Mouse (Mus musculus) layer of hippocampus, adult 6 months (tissue): ENCODE results near the gene Knop1. TPM values are rescaled to one million over a fixed set of nuclear protein-coding genes. Genes with fewer than 3 reads are reported as not detected.

Source experiments
- long read RNA-seq, 2 experiments: library from polyadenylated mRNA; unstranded; transcript quantifications; one replicate each; pipeline ENCODE4 v2.0.0; 2019 to 2020
- polyA plus RNA-seq: library from polyadenylated mRNA; unstranded; fragments of <200 nt; fragmentation: Nextera tagmentation; gene quantifications from 2 replicates; pipeline ENCODE4 v1.2.3, GENCODE M21; 2021

The Knop1 gene
- polyA plus RNA-seq: 21.4 and 27.5 TPM in 2 replicates
- long read RNA-seq, experiment 1, partial matches to known transcripts: 20 of 21 reads
- long read RNA-seq, experiment 1, other reads (novel, unspliced or antisense): 1 of 21 reads
- long read RNA-seq, experiment 2, full-length matches to known transcripts: 22 of 40 reads
- long read RNA-seq, experiment 2, partial matches to known transcripts: 9 of 40 reads
- long read RNA-seq, experiment 2, other reads (novel, unspliced or antisense): 9 of 40 reads

DNA sequence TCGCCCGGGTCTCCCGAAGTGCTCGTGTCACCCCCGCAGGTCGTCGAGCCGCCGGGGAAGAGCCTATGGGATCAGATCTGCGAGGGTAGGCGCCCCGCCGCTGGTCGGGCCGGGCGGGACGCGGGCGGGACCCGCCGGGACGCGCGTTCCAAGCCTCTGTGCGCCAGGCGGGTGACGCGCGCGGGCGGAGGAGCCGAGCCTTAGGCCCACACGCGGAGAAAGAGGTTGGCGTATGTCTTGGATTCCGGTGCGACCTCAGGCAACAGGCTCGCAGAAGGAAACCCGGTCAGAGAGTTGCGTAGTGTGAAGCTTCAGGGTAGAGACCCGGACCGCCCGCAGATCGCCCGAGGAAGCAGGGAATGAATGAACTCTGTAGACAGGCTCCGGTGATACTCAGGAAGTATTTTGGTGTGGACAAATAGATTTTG is at the start of gene Knop1:
Gene Knop1, minus strand, starts transcription at position 378 of the 428 bp plus-strand sequence.

GRCm38 (mm10) chr7:118855171-118855876 is 730 bp downstream of the Knop1 start, which contains the start of gene Iqck:
Gene Iqck (plus strand): TSS chr7:118855752.

Other genes starting within 250 kb of the Knop1 start
- 399 and 425 TPM in 2 replicates for gene Gde1, start 150.5 kb downstream of the Knop1 start, polyA plus RNA-seq
- gene Ccp110, start 143.7 kb downstream of the Knop1 start, polyA plus RNA-seq: 10.2 and 12.7 TPM in 2 replicates
- gene Vps35l, start 116.0 kb downstream of the Knop1 start, polyA plus RNA-seq: 49.2 and 49.6 TPM in 2 replicates
- gene Iqck, start 502 bp downstream of the Knop1 start, polyA plus RNA-seq: 5.8 and 8.7 TPM in 2 replicates
- 62.0 and 70.1 TPM in 2 replicates for gene Gprc5b, start 139.0 kb upstream of the Knop1 start, polyA plus RNA-seq